Mouse (Mus musculus): ENCODE measurements around the gene H2al2a.
"Not testable (repeated sequence)": the region's sequence is repeated elsewhere in the genome, so short reads cannot be mapped to it uniquely, and the experiment has no call there.

Gene H2al2a

GRCm38 (mm10) chr2:18028140-18029021 lies 31.6 kb upstream of the H2al2a start:
- DNase-seq (ENCODE audit: low spot score): peak; percentile 82

- peak; percentile 99 for DNase-seq (ENCODE audit: low spot score)
Measured at GRCm38 (mm10) chr2:18027448-18028139, 30.8 kb upstream of the H2al2a start.

GRCm38 (mm10) chr2:18026116-18026947 lies 29.6 kb upstream of the H2al2a start:
- peak; percentile 69 for DNase-seq (ENCODE audit: low spot score)

GRCm38 (mm10) chr2:18025781-18026115 lies 29.0 kb upstream of the H2al2a start:
- DNase-seq (ENCODE audit: low spot score): no peak

- no peak for DNase-seq (ENCODE audit: low spot score)
Measured at GRCm38 (mm10) chr2:18025116-18025515, 28.4 kb upstream of the H2al2a start.

GRCm38 (mm10) chr2:18022886-18023285 lies 26.1 kb upstream of the H2al2a start:
- DNase-seq (ENCODE audit: low spot score): no peak

GRCm38 (mm10) chr2:18019122-18019521 lies 22.4 kb upstream of the H2al2a start:
- no peak for DNase-seq (ENCODE audit: low spot score)

GRCm38 (mm10) chr2:18017321-18017720 lies 20.6 kb upstream of the H2al2a start:
- no peak for DNase-seq (ENCODE audit: low spot score)

- no peak for DNase-seq (ENCODE audit: low spot score)
Measured at GRCm38 (mm10) chr2:18016639-18017038, 19.9 kb upstream of the H2al2a start.

- DNase-seq (ENCODE audit: low spot score): no peak
Measured at GRCm38 (mm10) chr2:18015581-18015980, 18.8 kb upstream of the H2al2a start.

- DNase-seq (ENCODE audit: low spot score): no peak
Measured at GRCm38 (mm10) chr2:18012866-18013265, 16.1 kb upstream of the H2al2a start.

GRCm38 (mm10) chr2:18011226-18011625 lies 14.5 kb upstream of the H2al2a start:
- DNase-seq (ENCODE audit: low spot score): no peak

- DNase-seq (ENCODE audit: low spot score): no peak
Measured at GRCm38 (mm10) chr2:18005137-18005536, 8.4 kb upstream of the H2al2a start.

GRCm38 (mm10) chr2:18004286-18004685 lies 7.5 kb upstream of the H2al2a start:
- DNase-seq (ENCODE audit: low spot score): no peak

GRCm38 (mm10) chr2:18002306-18002705 lies 5.5 kb upstream of the H2al2a start:
- DNase-seq (ENCODE audit: low spot score): no peak

- DNase-seq (ENCODE audit: low spot score): no peak
Measured at GRCm38 (mm10) chr2:17989562-17989961, 7.2 kb downstream of the H2al2a start.

- no peak for DNase-seq (ENCODE audit: low spot score)
Measured at GRCm38 (mm10) chr2:17989115-17989514, 7.6 kb downstream of the H2al2a start.

GRCm38 (mm10) chr2:17986694-17987093 lies 10.1 kb downstream of the H2al2a start:
- no peak for DNase-seq (ENCODE audit: low spot score)

- DNase-seq (ENCODE audit: low spot score): no peak
Measured at GRCm38 (mm10) chr2:17984774-17985173, 12.0 kb downstream of the H2al2a start.

- no peak for DNase-seq (ENCODE audit: low spot score)
Measured at GRCm38 (mm10) chr2:17982747-17983146, 14.0 kb downstream of the H2al2a start.

- DNase-seq (ENCODE audit: low spot score): no peak
Measured at GRCm38 (mm10) chr2:17978706-17979105, 18.1 kb downstream of the H2al2a start.

- not testable (repeated sequence) for DNase-seq (ENCODE audit: low spot score)
Measured at GRCm38 (mm10) chr2:17978251-17978650, 18.5 kb downstream of the H2al2a start.

All from retina, embryonic 14.5 days (tissue).